Mouse (Mus musculus) megakaryocyte progenitor cell, adult 5-6 weeks (primary cell): ENCODE measurements around the gene Gstcd. TPM values are rescaled to one million over a fixed set of nuclear protein-coding genes. Genes with fewer than 3 reads are reported as not detected.

Source experiments
- ATAC-seq: replicated peaks from 2 replicates; pipeline ENCODE4 v1.8.0; 2016; ENCODE audit warnings: mild to moderate bottlenecking, moderate TSS enrichment, inconsistent platforms; ENCODE audit not compliant: poor library complexity
- total RNA-seq, 2 experiments: library from RNA; stranded (forward) in 1 of 2; stranded (reverse) in 1 of 2; fragments of 157-497, 149-512 nt in 1 of 2; fragments of 200-1000 nt in 1 of 2; gene quantifications; 2 replicates each; pipeline versions ENCODE4 v1.2.3 to v1.2.4; 2015 to 2017

The Gstcd gene
- total RNA-seq, 2 experiments from 2014 or later = 17.6 to 24.6 TPM

DNA sequence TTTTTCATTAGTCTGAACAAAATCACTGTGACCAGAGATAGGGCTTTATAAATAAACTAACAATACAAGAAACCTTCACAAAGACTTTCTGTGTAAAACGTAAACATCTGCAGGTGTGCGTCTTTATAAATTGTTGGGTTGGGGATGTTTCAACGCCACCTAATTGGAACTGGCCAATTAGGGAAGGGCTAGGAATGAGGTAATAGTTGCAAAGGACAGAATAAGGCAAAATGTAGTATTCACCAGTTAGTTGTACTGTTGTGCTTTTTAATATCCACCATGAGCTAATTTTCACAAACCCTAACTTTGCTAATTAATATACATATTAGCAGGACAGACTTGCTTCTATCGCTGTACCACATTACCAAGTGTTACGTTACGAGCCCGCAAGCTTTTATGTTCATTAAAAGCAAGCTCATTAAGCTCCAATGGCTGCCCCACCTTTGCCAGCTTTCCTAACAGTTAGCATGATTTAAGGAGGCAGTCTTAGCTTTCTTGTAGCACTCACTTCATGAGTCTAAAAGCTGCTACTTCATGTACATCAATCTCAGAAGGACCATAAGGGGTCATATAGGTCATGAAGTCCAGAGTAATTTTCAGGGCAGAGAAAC lies 58.6 kb downstream of the Gstcd start:
- ATAC-seq = no peak

DNA sequence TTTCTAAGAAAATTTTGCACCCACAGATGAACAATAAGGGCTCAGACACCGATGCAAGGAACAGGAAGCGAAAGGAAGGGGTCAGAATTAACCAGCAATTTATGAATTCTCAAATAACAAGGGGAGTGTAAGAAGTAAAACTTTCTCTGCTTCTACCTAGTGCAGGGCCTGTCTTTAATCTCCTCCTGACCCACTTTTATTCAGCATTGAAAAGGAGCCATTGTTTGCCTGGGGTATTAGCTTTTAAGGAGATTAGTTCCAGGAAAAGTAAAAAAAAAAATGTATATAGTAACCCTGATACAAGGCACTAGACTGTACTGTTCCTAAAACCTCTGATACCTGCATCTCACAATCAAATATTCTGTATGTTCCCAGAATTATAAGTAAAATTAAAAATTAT lies 64.9 kb downstream of the Gstcd start:
- ATAC-seq = no peak

DNA sequence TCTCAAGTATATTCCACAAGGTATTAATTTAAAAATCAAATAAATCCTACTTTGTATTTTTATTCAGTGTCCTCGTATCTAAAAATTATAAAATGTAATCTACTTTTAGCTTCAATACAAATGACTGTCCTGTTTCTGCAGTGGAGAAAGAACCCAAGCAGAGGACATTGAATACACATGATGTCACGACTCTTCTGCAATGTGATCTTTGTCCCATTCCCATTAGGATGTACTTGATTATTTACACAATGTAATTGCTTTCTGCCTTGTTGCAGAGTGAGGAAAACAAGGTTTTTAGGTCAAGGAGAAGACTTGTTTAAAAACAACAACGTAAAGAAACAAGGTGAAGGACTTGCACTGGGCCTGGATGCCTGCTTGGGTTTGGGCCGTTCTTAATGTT lies 84.6 kb downstream of the Gstcd start:
- ATAC-seq = no peak

DNA sequence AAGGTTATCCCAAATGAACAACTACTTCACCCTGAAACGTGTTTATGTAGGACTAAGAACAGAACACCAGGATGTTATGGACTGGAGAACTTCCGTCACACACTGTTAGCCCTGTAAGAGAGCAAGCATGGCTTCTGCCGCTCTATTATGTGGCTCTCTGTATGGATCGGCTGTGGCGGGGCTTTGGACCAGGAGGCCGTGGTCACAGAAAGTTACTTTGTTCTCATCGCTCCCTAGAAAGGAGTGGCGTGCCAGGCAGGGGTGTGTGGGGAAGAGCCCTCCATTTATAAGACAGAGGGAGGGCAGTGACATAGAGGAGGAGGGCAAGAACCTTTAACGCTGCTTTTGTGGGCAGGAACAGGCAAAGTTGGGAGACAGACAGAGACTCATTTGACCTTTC lies 95.5 kb downstream of the Gstcd start:
- ATAC-seq = no peak

DNA sequence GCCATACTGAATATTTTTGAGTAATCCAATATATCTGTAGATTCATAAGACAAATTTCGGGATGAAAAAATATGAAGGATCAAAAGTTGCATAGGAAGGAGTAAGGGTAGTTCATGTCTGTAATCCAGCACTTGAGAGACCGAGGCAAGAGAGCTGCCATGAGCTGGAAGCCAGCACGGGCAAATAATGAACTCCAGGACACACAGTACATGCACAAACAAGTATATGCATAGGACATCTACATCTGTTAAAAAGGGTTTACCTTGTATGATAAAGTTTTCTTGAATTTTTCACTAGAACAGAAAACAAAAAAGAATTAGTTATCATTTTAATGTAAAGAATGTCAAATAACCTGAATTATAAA lies 95.9 kb downstream of the Gstcd start:
- ATAC-seq = no peak

DNA sequence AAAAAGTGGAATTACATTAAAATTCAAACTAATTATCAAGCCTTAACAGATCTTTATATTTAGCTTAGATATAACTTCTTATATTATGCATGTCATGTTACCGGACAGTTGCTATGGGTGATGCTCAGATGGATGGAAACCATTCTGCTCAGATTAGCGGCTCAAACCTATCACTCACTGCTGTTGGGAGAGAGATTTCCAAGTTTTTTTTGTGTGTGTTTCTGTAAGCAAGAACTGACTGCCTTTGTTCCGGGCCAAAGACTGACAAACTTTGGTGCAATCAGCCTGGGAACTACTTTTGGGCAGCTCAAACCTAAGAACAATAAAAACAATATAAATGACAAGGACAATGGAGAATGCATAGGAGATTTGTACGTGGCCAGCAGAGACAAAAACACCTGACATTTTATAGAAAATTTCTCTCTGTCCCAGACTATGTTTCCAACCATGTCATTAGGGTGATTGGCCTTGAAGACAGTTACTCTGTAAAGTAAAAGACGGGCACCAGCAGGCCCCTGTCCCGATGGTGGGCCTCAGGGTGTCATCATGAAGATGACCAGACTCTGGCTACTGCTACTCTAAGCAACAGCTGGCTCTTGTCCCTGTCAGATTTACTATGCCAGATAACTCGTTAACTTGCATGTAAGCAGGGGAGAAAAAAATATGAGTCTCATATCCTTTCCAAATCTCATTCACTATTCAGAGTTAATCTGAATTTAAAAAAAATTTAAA lies 96.5 kb downstream of the Gstcd start:
- no peak for ATAC-seq

DNA sequence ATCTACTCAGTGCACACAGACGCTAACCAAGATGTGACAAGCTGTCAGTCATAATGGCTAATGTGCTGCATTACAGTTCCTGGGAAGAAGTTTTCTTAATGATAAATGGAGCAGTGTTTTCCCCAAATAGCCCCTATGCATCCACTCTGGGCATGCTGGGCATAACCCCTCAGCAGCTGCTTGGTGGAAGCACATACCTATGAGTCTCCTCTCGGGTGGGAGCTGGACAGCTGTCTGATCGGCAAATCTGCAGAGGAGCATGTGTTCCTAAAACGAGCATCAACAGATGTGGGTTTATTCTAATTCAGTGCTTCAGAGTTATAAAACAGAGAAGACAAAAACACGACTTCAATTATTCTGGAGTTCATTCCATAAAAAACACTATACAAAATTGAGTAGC lies 105.6 kb downstream of the Gstcd start:
- no peak for ATAC-seq

DNA sequence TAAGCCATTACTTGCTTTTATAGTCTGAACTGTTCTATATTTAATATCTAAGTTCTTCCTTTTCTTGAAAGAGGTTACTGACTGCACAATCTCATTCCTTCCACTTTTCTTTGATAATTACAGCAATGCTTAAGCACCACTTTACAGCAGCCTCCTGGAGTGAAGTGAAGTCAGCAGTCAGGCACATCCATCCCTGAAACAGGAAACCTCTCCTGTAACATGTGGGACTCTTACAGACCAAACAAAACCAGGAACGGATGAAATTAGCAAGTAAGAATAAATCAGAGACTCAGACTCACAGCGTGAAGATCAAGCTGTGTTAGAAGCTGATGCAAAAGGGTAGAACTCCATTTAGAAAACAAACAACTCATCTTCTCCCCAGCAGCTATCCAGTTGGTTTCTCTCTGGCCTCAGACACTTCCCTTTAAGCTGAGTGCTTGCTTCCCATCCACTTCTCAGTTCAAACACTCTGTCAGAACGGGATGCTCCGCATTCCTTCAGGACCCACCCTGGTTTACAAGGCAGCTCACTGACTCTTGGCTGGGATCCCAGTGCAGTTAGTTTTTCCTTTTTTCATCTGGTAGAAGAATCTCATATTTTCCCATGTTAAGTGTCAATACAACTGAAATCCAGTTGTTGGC lies 107.9 kb downstream of the Gstcd start:
- ATAC-seq = no peak

DNA sequence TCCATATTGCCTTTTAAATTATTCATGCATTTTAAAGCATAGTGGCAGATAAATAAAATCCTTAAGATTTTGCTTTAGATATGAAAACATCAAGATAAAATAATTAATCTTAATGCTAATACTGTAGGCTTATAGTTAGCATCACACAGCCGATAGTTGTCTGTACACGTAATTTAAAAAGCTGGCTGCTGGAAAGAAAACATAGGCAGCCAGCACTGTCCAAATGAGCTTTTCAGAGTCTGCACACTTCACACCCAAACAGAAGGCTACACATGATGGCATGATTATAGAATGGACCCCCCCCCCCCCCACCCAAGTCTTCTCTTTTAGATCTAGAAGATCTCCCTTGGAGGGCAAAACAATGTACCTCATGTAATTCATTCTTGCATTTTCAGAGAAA lies 109.9 kb downstream of the Gstcd start:
- no peak for ATAC-seq

DNA sequence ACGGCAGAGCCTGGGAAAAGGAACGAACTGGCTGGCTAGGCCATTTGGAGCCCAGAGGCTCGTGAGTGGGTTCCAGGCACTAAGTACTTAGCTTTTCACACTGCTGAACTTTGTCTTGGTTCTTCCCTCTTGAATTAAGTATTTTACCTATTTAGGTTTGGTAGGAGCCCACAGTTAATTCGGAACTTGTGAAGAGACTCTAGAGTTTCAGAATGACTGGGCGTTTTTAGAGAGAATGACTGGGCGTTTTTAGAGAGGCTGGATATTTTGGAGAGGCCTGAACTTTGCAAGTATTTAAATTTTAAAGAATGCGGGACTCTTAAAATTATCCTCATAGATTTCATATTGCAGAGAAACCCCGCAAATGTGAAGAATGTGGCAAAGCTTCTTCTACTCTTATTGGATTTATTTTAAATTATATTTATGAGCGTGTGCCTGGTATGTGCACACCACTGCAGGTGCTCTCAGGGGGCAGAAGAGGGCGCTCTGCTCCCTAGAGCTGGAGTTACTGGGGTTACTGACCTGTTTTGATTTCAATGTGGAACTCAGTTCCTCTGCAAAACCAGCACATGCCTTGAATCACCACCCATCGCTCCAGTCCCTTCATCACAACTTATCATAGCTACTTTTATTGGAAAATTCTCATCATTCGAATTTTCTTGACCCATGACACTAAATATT lies 111.9 kb downstream of the Gstcd start:
- 0 out of 2 replicates have a peak, but pooled peaks have one; percentile 34 for ATAC-seq

DNA sequence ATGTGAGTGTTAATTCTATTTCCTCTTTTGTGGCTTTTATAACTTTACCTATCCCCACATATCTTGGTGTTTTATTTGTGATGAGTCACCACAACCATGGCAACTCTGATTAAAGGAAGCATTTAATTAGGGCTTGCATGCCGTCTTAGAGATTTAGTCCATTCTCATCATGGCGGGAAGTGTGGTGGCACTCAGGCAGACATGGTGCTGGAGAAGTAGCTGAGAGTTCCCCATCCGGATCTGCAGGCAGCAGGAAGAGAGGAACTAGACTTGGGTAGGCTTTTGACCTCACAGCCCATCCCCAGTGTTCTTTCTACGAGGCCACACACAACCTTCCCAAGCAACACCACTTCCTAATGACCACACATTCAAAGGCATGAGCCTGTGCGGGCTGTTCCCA lies 125.6 kb downstream of the Gstcd start:
- ATAC-seq = peak; percentile 48

DNA sequence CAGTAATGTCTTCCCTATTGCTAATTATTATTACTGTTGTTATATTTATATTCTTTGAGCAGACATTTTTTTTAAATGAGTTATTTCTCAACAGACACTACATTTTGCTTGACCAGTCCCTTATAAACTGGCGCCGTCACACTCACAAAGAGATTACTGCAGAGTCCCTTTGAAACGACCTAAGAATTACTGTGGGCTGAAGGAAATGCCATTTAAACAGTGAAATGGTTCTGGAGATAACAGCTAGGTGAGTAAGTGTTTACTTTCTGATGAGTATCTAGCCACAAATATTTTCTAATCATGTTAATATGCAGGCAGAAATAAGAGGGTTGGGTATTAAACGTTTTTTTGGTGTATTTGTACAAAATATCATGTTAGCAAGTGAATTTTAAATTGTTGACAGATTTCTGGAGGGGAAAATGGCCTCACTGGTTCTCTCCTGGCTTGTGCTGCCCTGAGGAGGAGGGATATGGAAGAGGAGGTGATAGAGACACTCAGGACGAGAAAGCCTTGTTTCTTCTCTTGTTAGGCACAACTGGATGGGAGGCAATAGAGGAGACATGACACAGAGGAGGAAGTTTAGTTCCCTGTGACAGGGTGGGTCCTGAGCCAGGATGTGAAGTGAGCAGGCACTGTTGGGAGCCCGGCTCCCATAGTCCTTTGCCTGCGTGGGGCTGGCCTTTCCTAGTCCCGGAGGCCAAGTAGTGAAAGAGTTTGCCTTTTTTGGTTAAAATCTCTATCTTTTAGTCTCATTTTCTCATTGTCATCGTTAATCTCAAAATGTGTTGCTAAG lies 126.9 kb downstream of the Gstcd start:
- no peak for ATAC-seq

DNA sequence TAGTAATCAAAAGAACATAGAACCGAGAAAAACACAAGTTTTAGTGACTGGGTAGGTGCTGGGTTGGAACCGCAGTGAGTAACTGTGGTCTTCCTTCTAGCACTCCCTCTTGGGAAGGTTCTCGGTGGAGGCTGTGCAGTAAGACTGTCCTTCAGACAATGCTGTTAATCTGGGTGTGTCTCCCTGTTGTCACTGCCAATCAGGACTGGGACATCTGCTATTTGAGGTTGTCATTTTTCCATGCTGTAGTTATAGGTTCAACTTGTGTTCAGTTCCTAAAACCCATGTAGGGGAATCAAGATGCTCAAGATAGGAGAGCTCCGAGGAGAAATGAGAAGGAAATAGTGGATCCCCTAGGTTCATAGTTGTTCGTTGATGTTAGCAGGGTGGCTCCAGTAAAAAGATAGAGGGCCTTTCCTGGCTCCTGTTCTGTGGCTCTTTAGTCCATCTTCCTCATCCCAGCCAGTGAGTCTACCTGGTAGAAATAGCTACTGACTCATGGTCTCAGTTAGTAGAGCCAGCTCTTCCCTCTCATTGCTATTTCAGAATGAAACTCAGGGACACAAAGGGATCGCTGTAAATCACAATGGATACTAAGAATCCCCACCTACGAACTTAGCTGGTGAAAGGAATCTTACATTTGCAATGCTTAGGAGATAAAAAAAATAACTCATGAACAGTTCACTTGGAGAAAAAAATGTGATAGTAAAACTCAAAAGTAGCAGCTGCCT lies 129.0 kb downstream of the Gstcd start:
- no peak for ATAC-seq

DNA sequence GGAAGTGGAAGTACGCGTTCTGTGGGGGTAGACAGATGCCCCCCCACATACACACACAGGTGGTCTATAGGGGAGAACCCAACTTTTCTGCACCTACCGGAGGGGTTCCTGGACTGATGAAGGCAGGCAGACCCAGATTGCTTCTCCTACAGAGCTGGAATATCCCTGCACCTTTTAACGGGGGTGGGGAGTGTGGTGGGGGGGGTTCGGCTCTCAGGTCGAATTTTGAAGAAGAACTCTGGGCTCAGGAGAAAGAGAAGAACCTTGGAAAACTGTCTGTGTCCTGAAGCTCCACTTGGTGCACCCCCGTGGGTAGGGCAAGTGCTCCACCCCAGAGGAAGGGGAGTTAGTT lies 141.3 kb downstream of the Gstcd start:
- ATAC-seq = no peak

DNA sequence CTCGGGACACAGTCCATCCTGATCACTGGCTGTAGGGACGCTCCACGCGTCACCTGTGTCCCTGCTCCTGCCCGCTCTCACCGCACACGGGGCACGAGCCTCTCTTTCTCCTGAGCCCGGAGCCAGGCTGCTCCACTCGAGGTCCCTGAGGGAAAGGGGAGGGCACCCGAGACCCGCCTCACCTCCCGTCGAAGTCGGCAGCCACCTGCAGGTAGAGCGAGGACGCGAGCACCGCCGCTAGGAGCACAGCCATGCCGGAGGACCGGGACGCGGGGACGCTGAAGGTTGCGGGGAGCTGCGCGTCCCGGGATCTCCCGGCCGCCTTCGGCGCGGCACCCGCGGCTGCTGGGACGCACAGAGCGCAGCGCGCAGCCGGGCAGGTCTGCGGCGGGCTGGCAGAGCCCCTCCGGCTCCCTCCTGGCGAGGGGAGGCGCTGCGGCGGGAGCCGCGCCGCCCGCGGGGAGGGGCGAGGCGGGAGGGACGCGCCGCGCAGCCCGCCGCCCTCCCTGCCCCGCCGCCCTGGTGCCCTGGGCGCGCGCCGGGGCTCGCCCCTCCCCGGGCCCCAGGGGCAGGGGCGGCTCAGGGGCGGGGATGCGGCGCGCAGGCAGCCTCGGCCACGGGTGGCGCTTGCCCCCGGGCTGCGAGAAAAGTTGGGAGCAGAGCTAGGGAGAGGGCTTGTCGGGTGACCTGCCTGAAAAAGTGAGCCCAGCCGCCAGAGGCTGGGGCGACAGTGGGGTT lies 141.9 kb downstream of the Gstcd start, which contains the start of gene Npnt:
Npnt (minus strand) TSS at position 501 of the 738 bp plus-strand sequence.
- ATAC-seq = peak; percentile 37

DNA sequence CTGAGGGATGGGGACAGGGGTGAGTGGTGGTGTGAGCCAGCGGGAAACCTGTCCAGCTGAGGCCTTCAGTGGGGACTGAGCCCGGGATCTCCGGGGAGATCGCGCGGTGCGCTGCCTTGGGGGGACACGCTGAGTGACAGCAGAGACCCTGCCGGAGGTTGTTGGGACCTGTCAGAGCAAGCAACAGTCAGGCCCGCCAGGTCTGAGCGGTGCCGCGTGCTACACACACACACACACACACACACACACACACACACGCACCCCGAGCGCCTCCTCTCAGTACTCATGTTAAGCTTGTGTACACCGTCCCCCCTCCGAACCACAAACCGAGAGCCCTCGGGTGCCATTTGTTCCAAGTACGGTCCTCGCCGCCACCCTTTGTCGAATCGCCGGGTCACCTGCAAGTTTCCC lies 142.4 kb downstream of the Gstcd start:
- peak; percentile 49 for ATAC-seq

DNA sequence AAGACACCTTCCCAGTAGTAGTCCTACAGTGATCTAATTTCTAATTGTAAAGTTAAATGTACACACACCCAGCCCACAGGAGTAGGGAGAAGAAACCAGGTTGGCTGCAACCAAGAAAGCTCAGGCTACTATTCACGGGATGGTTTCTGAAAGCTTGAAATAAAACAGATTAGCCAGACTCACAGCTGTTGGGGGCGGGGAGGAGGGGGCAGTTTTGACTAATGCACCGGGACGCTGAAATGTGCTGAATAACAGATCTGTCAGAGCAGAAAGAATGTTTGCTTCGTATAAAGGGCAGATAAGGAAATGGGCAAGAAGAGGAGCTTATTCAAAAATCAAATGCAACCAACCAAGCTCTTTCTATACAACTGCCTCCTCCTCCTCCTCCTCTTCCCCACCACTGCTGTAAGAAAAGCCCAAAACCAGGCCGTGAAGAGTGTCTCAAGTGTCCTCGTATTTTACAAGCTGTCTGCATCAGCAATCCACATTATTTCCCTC lies 143.5 kb downstream of the Gstcd start:
- ATAC-seq = no peak

DNA sequence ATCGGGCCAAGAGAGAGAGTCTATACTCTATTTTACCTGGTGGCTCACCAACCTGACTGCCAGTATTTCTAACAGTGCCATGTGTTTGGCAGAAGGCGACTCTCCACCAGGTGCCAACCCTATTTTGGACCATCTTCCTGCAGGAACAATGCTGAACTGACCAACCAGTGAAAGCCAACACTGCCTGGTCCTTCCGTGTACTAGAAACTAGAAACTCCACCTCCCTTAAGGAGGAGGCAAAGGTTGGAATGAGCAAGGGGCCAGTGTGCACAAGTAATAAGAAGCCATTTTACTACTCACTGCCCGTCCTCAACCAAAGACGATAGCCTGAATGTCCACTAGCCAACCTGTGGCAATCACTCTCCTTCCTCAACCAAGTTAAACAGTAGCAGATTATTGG lies 145.7 kb downstream of the Gstcd start:
- no peak for ATAC-seq

DNA sequence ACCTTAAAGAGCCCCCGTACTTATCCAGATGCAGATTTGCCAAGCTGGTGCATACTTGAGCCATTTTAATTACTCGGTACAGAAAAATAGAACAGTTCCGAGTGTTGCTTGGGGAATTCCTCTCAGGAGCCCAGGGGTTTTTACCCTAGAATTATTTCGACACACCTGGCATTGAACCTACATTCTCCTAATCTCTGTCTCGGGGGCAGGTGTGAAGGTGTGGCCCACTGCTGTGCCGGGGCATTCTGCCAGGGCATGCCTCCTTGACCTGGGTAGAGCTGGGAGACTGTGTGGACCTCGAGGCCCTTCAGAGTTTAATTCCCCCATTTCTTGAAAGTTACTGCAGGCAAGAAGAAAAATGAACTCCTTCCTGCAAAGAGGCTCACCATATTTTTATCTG lies 146.2 kb downstream of the Gstcd start:
- ATAC-seq = no peak
